Mouse (Mus musculus) layer of hippocampus, adult 9-11 months (tissue): ENCODE data around the gene Spp1.
"Not testable (repeated sequence)": the region's sequence is repeated elsewhere in the genome, so short reads cannot be mapped to it uniquely, and the experiment has no call there.

Experiments used
- DNase-seq: peaks from one replicate; pipeline ENCODE4 v3.0.0; 2022

Gene Spp1

DNA sequence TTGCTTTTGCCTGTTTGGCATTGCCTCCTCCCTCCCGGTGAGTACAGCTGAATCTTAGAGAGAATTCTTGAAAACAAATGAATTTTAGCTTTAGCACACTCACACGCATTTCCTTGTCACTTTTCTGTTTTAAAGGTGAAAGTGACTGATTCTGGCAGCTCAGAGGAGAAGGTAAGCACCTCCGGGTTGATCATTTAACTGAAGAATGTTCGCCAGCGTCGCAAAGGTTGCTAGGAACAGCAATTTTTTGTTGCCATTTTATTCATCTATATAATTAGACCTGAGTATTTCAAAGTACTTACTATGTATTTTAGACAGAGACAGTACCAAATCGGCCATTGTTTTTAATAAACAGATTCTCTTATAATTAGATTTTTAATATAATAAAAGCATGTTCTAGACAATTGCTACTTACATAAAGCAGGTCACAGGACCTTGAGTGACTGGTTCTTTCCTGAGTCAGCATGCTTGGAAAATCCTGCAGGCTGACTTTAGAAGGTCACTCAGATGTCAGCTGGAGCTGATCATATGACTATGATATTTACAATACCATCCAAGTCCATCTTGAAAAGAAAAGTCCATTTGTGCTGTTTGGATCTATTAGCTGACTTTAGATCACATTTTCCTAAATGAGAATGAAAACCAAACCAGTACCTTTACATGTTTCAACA is 1.6 kb downstream of the Spp1 start:
- no peak for DNase-seq

DNA sequence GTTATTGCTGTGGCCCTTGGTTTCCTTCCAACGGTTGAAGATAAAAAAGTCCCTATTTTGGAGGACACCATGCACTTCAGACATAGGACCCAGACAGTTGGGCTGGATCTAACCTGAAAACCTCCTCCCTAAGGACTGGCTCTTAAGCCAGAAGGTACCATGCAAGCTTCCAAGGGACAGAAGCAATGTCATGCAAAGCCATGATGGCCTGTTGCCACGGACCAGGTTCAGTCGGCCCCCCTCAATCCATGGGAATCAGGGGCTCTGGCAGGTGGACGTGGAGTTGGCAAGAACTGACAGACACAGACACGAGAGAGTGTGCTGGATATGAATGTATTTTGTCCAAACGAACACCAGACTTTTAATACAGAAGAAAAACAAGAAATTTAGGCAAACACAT is 7.5 kb downstream of the Spp1 start:
- no peak for DNase-seq

DNA sequence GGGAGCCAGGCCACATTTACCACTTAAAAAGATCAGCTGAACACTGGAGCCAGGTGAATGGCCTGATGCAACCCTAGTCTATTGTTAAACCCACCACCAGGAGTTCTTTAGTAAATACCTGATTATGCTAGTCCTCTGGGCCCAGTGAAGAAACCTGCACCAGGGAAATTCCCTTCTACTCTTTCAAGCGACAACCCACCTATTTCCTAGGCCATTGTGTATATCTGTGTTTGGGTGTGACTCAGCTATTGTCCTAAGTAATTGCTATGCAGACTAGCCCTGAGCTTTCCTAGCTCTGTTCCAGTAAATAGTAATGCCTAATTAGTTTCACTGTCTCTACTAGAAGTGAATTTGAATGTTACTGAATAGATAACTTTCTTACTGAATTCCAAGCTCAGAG is 7.9 kb downstream of the Spp1 start:
- no peak for DNase-seq

DNA sequence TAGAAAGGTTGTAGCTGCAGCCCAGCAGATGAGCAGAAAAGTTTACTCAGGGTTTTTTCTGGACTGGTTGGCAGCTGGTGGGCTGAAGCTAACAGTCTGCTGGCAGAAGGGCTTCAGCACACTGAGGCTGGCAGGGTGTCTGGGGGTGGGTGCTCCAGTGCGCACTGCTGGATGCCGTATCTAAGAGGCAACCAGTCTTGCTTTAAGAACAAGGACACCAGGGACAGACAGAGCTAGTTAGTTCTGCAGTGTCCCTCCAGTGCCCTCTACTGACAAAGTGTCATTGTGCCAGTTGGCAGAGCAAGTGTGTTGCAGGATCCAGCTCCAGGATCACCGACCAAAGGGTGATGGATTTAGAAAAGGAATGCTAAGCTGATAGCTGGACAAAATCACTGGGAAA is 11.2 kb downstream of the Spp1 start:
- DNase-seq, result peak; percentile 80

DNA sequence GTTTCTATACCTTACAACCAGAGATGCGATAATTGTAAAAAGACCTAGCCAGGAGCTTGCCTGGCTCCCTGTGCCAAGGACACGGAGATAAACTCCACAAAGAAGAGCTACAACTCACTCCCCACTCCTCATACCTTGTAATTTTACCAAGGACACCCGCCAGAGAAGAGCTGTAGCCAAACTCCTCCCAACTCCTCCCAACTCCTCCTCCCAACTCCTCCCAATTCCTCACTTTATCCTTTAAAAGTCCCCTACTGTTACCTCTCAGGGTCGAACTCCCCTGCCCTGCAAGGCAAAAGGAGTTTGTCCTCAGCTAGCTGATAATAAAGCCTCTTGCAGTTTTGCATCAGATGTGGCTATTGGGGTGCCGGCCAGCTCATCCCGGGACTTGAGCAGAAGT is 13.4 kb downstream of the Spp1 start:
- DNase-seq, result not testable (repeated sequence)

DNA sequence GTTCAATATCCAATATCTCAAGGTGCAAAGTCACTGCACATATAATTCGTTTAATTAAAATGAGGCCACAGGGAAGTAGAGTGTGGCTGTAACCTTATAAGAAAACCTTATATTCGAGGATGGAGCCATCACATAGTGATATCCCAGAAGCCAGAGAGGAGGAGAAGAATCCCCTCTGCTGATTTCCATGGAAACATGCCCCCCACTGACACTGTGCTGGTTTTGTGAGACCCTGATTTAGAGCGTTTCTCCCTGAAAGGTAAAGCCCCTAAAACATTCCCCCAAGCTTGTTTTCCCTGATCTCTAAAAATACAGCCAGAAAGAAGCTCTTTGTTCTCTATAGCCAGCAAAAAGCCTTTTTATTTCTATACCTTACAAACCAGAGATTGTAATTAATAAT is 14.6 kb downstream of the Spp1 start:
- DNase-seq, result no peak

DNA sequence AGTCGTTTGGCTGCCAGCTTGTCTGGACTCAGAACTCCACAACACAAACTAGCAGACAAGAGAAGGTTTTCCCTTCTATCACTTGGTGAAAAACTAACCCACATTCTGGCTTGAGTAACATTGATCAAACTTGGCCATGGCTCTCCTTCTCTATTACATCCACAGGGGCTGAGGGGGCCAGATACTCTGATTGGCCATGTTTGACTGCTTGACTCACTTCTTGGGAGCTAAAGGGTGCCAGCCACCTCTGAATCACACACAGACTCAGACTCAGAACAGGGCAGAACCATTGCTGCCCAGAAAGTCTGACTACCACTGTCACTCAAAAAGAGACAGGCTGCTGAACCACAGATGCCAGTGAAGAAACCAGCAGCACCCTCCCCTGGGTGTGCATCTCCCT is 18.2 kb downstream of the Spp1 start:
- no peak for DNase-seq

DNA sequence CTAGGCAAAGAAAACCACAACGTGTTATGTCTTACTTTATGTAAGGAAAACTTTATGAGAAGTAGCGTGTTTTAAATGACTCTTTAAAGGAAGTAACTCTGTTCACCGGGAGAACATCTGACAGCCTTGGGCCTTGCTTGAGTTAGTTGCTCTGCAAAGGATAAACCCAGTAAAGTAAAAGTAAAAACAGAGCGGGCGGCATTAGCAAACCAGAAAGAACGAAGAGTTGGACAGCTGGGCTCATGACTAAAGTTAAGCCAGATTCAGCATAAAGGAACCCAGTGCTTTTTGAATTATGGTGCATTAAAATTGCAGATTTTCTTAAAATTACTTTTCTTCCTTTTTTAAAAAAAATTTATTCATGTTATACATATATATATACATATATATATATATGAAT is 19.6 kb downstream of the Spp1 start:
- DNase-seq, result no peak

DNA sequence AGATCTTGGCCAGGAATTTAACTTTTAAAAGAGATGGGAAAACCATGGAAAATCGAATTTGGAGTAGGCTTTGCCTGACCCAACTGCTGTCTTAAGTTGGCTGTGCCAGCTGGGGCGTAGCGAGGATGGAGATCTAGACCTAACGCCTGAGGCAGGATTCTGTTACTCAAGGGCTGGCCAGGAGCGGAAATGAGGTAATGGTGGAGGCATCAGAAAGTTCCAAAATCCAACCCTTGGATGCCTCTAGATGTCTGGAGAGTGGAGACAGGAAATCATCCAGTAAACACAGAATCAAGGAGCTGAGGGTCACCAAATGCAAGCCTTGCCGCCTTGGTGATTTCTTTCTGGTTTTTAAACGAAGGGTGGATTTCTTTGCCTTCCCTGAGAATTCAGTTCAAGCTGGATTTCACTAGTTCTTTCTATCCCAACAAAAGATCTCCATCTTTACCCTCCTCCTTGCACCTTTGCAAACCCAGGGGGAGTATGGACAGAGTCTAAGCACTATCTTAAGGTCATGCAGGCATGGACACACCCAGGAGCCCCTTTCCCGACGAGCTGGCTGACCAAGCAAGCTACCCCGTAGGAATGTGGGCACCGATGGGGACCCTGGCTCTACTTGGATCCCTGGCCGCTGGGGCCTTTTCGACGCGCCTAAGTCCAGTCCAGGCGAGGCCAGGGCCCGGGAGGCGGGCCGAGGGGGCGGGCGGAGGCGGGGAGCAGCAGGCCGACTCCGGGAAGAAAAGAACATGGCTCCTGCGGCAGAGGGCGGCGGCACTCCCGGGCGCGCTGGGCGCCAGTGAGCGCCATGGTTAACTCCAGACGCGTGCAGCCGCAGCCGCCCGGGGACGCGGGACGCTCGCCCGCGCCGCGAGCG is 24.2 kb downstream of the Spp1 start, which contains the start of gene Pkd2:
Gene Pkd2, plus strand, starts transcription at position 619 of the 874 bp plus-strand sequence.
- DNase-seq, result peak; percentile 57

DNA sequence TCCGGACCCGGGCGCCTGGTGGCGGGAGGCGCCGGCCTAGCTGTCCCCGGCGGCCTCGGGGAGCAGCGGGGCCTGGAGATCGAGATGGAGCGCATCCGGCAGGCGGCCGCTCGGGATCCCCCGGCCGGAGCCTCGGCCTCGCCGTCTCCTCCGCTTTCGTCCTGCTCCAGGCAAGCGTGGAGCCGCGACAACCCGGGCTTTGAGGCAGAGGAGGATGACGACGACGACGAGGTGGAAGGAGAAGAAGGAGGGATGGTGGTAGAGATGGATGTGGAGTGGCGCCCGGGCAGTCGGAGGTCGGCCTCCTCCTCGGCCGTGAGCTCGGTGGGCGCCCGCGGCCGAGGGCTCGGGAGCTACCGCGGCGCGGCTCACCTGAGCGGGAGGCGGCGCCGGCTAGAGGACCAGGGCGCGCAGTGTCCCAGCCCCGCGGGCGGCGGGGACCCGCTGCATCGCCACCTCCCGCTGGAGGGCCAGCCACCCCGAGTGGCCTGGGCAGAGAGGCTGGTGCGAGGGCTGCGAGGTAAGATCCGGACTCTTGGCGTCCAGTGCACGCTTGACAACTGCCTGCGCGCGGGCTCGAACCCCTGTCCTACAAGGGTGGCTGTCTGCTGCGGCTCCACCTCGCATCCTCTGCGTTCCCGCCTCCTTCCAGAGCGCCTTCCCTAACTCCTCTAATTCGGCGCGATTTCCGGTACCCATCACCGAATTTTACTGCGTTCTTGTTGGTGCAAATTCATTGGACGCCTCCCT is 25.0 kb downstream of the Spp1 start:
- peak; percentile 68 for DNase-seq

DNA sequence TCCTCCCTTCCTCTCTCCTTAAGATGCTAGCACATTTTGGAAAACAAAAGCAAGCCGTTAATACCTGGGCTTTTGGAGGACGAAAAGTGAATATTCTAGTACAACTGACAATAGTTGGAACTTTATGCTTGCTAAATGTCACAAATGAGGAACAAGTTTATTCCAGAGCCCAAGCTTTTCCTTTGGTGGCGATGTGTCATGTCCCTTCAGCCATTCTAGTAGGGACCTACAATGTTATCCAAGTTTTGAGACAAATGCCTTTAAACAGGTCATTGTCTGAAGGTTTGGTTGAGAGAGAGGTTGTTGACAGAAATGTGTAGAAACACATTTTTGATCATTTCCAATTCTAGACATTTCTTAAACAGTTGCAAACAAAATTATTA is 25.5 kb downstream of the Spp1 start:
- no peak for DNase-seq

DNA sequence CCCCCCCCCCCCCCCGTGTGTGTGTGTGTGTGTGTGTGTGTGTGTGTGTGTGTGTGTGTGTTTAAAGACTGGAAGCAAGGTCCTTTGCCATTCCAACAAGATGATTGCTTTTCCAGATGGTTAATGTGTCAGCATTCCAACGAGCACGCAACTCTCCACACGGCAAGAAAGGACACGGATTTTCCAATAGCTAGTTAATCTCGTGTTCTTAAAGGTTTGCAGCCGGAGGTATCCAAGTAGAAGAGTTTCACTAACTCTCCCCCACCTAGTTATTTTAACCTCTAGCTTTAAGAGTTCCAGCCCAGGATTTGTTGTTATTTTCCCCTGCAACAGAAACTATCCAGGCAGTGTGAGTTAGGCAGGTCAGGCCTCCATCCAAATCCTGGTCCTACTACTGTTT is 25.9 kb downstream of the Spp1 start:
- no peak for DNase-seq

DNA sequence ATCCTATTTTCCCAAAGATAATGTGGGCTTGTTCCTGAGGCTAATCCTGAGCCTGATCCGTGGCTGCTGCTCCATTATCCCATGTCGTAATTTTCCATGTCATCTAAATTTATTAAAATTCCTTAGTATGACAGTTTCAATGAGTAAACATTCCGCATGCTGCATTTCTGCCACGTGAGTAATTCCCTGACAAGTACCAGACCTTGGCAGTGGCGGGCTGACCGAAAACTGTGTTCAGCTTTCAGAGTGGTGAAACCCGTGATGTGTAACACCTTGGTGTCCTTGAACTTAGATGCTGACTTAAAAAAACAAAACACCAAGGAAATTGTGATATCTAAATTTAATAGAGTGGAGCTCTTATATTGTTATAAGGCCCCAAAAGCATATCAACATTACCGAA is 30.4 kb downstream of the Spp1 start:
- no peak for DNase-seq

DNA sequence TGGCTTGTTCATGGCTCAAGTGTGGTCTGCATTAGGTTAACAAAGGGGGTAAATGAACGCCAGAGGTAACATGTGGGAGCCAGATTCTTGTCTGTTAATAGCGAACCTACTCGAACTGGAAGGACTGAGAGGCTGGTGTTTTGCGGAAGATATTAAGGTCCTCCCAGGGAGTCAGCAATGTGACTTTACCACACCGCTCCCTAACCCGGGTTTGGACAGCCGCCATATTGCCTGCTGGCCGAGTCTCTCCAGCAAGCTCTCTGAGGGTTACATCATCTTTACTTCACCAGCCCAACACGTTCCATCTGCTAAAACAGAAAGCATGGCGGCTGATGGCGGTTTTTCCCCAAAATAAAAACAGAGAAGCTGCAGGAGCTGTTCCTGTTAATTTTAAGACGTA is 30.8 kb downstream of the Spp1 start:
- peak; percentile 32 for DNase-seq

DNA sequence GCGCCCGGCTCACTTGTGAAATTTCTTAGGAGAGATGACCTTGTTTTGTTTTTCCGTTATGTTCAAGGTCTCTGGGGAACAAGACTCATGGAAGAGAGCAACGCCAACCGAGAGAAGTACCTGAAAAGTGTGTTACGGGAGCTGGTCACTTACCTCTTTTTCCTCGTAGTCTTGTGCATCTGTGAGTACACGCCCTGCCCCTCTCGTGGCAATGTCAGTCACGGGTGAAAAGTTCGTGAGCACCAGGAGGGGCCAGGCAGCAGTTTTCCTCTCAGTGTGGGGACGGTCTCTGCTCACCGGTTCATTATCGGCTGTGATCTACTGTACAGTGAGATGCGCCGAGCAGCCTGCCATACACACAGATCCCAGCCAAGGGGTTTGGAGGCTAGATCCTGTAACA is 31.9 kb downstream of the Spp1 start:
- no peak for DNase-seq

DNA sequence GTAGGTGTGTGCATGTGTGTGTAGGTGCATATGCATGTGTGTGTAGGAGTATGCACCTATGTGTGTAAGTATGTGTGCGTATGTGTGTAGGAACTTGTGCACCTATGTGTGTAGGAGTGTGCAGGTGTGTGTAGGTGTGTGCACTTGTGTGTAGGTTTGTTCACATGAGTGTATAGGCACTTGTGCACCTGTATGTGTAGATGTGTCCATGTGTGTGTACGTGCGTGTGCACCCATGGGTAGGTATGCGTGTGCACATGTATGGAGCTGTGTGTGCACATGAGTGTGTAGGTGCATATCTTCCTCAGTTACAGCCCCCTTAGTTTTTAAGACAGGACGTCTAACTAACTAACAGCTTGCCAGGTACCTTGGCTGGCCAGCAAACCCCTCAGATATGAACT is 33.7 kb downstream of the Spp1 start:
- no peak for DNase-seq

DNA sequence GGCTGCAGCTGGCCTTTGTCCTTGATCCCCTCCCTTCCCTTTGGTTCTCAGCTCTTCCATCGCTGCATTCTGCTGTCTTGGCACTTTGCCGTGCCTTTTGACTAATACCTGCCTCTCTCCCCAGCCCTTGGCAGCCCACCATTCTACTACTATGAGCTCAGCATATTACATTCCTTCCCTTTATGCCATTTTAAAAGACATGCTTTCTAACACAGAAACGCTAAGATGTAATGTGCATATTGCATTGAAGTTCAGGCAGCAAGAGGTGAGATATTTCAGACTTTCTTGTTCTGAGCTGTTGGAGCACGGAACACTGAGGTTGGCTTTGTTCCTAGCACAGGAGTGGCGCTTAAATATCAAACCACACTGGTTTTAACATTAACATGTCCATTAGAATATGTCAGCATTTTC is 36.1 kb downstream of the Spp1 start:
- no peak for DNase-seq

DNA sequence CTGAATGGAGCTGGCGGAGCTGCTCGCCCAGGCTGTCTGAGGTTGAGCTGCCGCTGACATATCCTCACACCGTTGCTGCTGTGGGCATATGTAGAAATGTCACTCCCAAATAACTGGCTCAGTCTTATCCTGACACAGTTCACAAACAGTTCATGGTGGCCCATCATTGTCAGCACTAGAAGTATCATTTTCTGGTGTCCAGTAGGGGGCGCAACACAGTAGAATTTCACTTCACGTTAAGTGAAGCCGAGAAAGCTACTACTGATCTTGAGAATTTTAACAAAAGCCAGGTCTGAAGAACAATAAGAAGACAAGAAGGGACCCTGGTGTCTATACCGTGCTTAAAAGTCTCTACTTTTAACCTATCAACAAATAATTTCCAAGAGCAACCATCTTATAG is 37.5 kb downstream of the Spp1 start:
- no peak for DNase-seq

DNA sequence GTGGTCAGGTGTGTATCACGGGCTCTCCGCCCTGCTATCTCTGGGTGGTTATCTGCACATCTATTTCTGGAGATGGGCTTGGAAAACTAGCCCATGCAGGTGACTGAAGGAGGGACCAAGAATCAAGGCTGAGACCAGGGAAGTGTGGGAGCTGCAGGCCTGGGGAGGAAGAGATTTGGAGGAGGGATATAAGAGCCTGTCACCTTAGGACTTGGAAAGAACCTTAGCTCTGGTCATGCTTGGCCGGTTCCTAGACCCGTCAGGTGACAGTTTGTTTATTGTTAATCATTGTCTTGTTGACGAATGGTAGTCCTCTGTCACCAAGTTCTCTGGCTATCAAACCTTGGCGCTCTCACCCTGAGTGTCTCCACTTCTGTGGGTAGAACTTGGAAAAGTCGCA is 45.4 kb downstream of the Spp1 start:
- no peak for DNase-seq

DNA sequence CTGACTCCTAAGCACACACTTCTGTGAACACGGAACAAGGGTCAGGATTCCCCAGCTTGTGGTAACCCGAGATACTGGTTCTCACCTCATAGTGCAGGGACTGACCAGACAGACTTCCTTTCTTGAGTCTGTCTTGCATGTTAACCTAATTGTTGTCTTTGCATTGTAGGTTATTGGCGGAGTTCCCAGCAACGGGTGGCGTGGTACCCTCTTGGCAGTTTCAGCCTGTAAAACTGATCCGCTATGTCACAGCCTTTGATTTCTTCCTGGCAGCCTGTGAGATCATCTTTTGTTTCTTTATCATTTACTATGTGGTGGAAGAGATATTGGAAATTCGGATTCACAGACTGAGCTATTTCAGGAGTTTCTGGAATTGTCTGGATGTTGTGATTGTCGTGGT is 47.9 kb downstream of the Spp1 start:
- DNase-seq, result no peak
